Mouse (Mus musculus) spleen, adult 2 months (tissue): ENCODE measurements around the gene Wnk2.

Experiments
- CTCF ChIP-seq: fragments of 200-500 bp; IDR thresholded peaks from 2 replicates; pipeline ENCODE4 v1.5.1; 2011; ENCODE audit warnings: mild to moderate bottlenecking, inconsistent platforms; ENCODE audit not compliant: insufficient read depth, insufficient read length, insufficient replicate concordance; ENCODE audit errors: extremely low read depth
- POLR2A ChIP-seq: fragments of 200-500 bp; IDR thresholded peaks from 2 replicates; pipeline ENCODE4 v1.6.1; 2011; ENCODE audit warnings: low read depth, low read length, inconsistent platforms

- TF ChIP-seq CTCF (no peak), POLR2A (no peak)
These were observed 60.4 kb downstream of the Wnk2 start for GRCm38 (mm10) chr13:49087420-49087819.
